Mouse (Mus musculus) CH12.LX (cell line): ENCODE results near the gene Nop2. TPM values are rescaled to one million over a fixed set of nuclear protein-coding genes. Genes with fewer than 3 reads are reported as not detected.
A peak's percentile ranks its signal among the peaks of the same experiment; 100 is the strongest.

Source experiments
- DNase-seq: peaks from one replicate; pipeline ENCODE4 v3.0.0-alpha.2; 2013; ENCODE audit errors: extremely low read depth
- H3K27ac ChIP-seq: 2 replicates; pipeline ENCODE4 v1.5.1; 2012; ENCODE audit warnings: low read depth, mild to moderate bottlenecking, control low read depth, moderate library complexity; ENCODE audit not compliant: insufficient read depth
- H3K27me3 ChIP-seq: replicated peaks from 2 replicates; pipeline ENCODE3; 2012; ENCODE audit warnings: inconsistent platforms
- H3K36me3 ChIP-seq, 2 experiments: replicated peaks in 1 of 2; 2 replicates each; pipeline versions ENCODE3 to v1.6.1; 2012; ENCODE audit warnings: inconsistent platforms in 1 of 2, low read length in 1 of 2, mild to moderate bottlenecking in 1 of 2, mixed read lengths in 1 of 2, moderate library complexity in 1 of 2; ENCODE audit not compliant: control insufficient read depth in 1 of 2, insufficient read depth in 1 of 2
- H3K4me1 ChIP-seq, 2 experiments: 2 replicates each; pipeline ENCODE4 v1.6.1; 2012; ENCODE audit warnings: inconsistent platforms in 1 of 2, moderate library complexity in 1 of 2; ENCODE audit not compliant: insufficient read depth in 2 of 2, control insufficient read depth in 1 of 2
- H3K4me2 ChIP-seq: 2 replicates; pipeline ENCODE4 v1.6.1; 2012; ENCODE audit warnings: low read depth, mild to moderate bottlenecking, control low read depth; ENCODE audit not compliant: poor library complexity, insufficient read depth, severe bottlenecking
- H3K4me3 ChIP-seq, 3 experiments: fragments of 150-350 bp in 1 of 3; sonication (generic) in 1 of 3; replicated peaks in 1 of 3; 2 replicates each; pipeline versions ENCODE3 to v1.5.1; 2011 to 2012; ENCODE audit warnings: low read depth in 2 of 3, low read length in 2 of 3, mild to moderate bottlenecking in 2 of 3, moderate library complexity in 2 of 3, control low read depth in 1 of 3, improper control_type of control experiment in 1 of 3, inconsistent platforms in 1 of 3, mixed read lengths in 1 of 3; ENCODE audit not compliant: poor library complexity in 1 of 3
- H3K79me2 ChIP-seq: replicated peaks from 2 replicates; pipeline ENCODE4 v1.6.1; 2012; ENCODE audit warnings: mild to moderate bottlenecking, moderate library complexity; ENCODE audit not compliant: control insufficient read depth, poor library complexity, insufficient read depth, severe bottlenecking; ENCODE audit errors: extremely low read depth
- H3K9ac ChIP-seq: 2 replicates; pipeline ENCODE4 v1.6.1; 2012; ENCODE audit warnings: low read depth, mild to moderate bottlenecking, control low read depth, moderate library complexity; ENCODE audit not compliant: insufficient read depth
- H3K9me3 ChIP-seq: replicated peaks from 2 replicates; pipeline ENCODE3; 2012; ENCODE audit warnings: low read length, inconsistent platforms, mixed read lengths
- CHD1 ChIP-seq: IDR thresholded peaks from 2 replicates; pipeline ENCODE4 v1.6.1; 2012; ENCODE audit warnings: low read depth, low read length, improper control_type of control experiment, inconsistent platforms
- CTCF ChIP-seq, 2 experiments: IDR thresholded peaks in 1 of 2; conservative IDR thresholded peaks in 1 of 2; 2 replicates each; pipeline ENCODE4 v1.5.1; 2011 to 2012; ENCODE audit warnings: low read depth in 2 of 2, low read length in 2 of 2, improper control_type of control experiment in 1 of 2, inconsistent platforms in 1 of 2, mild to moderate bottlenecking in 1 of 2, moderate library complexity in 1 of 2
- KAT2A ChIP-seq: IDR thresholded peaks from 2 replicates; pipeline ENCODE4 v1.6.1; 2012; ENCODE audit warnings: low read length, improper control_type of control experiment, inconsistent platforms; ENCODE audit not compliant: insufficient replicate concordance
- MAX ChIP-seq: IDR thresholded peaks from 2 replicates; pipeline ENCODE4 v1.6.1; 2011; ENCODE audit warnings: low read length, improper control_type of control experiment
- MXI1 ChIP-seq: IDR thresholded peaks from 2 replicates; pipeline ENCODE4 v1.6.1; 2011; ENCODE audit warnings: mild to moderate bottlenecking, low read depth, low read length, improper control_type of control experiment
- MYC ChIP-seq: IDR thresholded peaks from 2 replicates; pipeline ENCODE4 v1.6.1; 2011; ENCODE audit warnings: low read depth, mild to moderate bottlenecking, improper control_type of control experiment, low read length
- NRF1 ChIP-seq: IDR thresholded peaks from 2 replicates; pipeline ENCODE4 v1.6.1; 2014; ENCODE audit warnings: low read depth, mild to moderate bottlenecking, inconsistent platforms, low read length, improper control_type of control experiment, moderate library complexity
- POLR2A ChIP-seq: IDR thresholded peaks from 2 replicates; pipeline ENCODE4 v1.6.1; 2011; ENCODE audit warnings: low read depth, mild to moderate bottlenecking, improper control_type of control experiment, low read length
- POLR2AphosphoS2 ChIP-seq: IDR thresholded peaks from 2 replicates; pipeline ENCODE4 v1.6.1; 2011; ENCODE audit warnings: low read depth, low read length, improper control_type of control experiment
- RAD21 ChIP-seq: IDR thresholded peaks from 2 replicates; pipeline ENCODE4 v1.6.1; 2011; ENCODE audit warnings: low read depth, mild to moderate bottlenecking, low read length, improper control_type of control experiment, moderate library complexity
- SMC3 ChIP-seq: IDR thresholded peaks from 2 replicates; pipeline ENCODE4 v1.6.1; 2011; ENCODE audit warnings: low read depth, low read length, improper control_type of control experiment
- dilution Hi-C: fragments of 300-500 bp; cut with MboI; formaldehyde crosslinking; loops from 2 replicates; pipeline ENCODE4 v1.14.3; 2020; ENCODE audit warnings: low sequenced_read_pairs; ENCODE audit not compliant: extremely low pct_unique_long_range_greater_than_20kb, extremely low pct_ligation_motif_present
- in situ Hi-C: fragments of 300-500 bp; cut with MboI; formaldehyde crosslinking; loops from 3 replicates; pipeline ENCODE4 v1.14.3; 2019; ENCODE audit warnings: low sequenced_read_pairs, low pct_ligation_motif_present, low pct_unique_long_range_greater_than_20kb, mixed read lengths
- polyA plus RNA-seq: library from polyadenylated mRNA; unstranded; fragments of >175 nt; gene quantifications from 2 replicates; pipeline ENCODE4 v1.2.1, GENCODE M21; 2012; ENCODE audit warnings: low read depth; ENCODE audit not compliant: insufficient read length
- total RNA-seq, 2 experiments: library from RNA; depleted of rRNA; stranded (reverse); fragments of 300-350 nt in 1 of 2; fragments of >200 nt in 1 of 2; gene quantifications; 2 replicates each; pipeline ENCODE4 v1.2.3; 2012 to 2014

Nop2 gene
- total and polyA plus RNA-seq, 3 experiments: 128 to 175 (median 154) TPM

GRCm38 (mm10) chr6:125168086-125168485, 36.4 kb downstream of the Nop2 start:
- no peak overlapping the region for H3K4me3 ChIP-seq
- H3K9me3 ChIP-seq: no peaks in the 10 kb centered on the region
- peaks cover 8 to 20% of the 10 kb centered on the region in 2 experiments for H3K4me1 ChIP-seq
- in situ Hi-C loops (no loop called here), dilution Hi-C loops (no loop called here)
- DNase-seq: no peak
- no peak overlapping the region for H3K9ac ChIP-seq
- H3K4me2 ChIP-seq: no peak overlapping the region
- TF ChIP-seq SMC3: no peak
- peak; percentile 6; the same call in 1 of the 2 replicates for TF ChIP-seq POLR2A
- peaks cover 21% of the 10 kb centered on the region for H3K79me2 ChIP-seq
- no peak overlapping the region for H3K27ac ChIP-seq
- H3K27me3 ChIP-seq: no peaks in the 10 kb centered on the region
- H3K36me3 ChIP-seq: peaks cover 61 to 76% of the 10 kb centered on the region in 2 experiments

- TF ChIP-seq MYC (no peak), CTCF (conservative IDR thresholded peaks at IDR 0.05 in 1 of 2, IDR thresholded peaks at IDR 0.05 in 1 of 2; ENCODE audit: low read depth in 2 of 2, low read length in 2 of 2) (peak in 1 of 2 experiments; percentile 44; a peak in 2 of 4 replicates), SMC3 (peak; percentile 31), KAT2A (no peak), RAD21 (peak; percentile 25)
- Histone ChIP-seq H3K4me1 (peaks cover 8 to 17% of the 10 kb centered on the region in 2 experiments), H3K27ac (no peak overlapping the region), H3K27me3 (no peaks in the 10 kb centered on the region), H3K36me3 (peaks cover 75 to 81% of the 10 kb centered on the region in 2 experiments), H3K4me3 (no peak overlapping the region), H3K4me2 (no peak overlapping the region), H3K9me3 (no peaks in the 10 kb centered on the region), H3K79me2 (peaks cover 2% of the 10 kb centered on the region; the same call in 1 of the 2 replicates), H3K9ac (no peak overlapping the region)
- dilution Hi-C loops (no loop called here), in situ Hi-C loops (no loop called here)
- no peak for DNase-seq
Measured at GRCm38 (mm10) chr6:125170194-125170593, 38.5 kb downstream of the Nop2 start.

- no peaks in the 10 kb centered on the region for H3K9me3 ChIP-seq
- H3K4me1 ChIP-seq: peaks cover under 1 to 6% of the 10 kb centered on the region in 2 experiments; a peak in 3 of 4 replicates
- H3K36me3 ChIP-seq: peaks cover 93 to 98% of the 10 kb centered on the region in 2 experiments
- no peak overlapping the region for H3K9ac ChIP-seq
- in situ Hi-C loops (no loop called here), dilution Hi-C loops (no loop called here)
- H3K4me3 ChIP-seq: no peak overlapping the region
- H3K27ac ChIP-seq: no peak overlapping the region
- TF ChIP-seq CHD1: no peak
- no peak for TF ChIP-seq MAX
- no peak for TF ChIP-seq NRF1
- no peak for TF ChIP-seq POLR2AphosphoS2
- no peak for TF ChIP-seq POLR2A
- no peak for TF ChIP-seq MXI1
- no peak overlapping the region for H3K4me2 ChIP-seq
- no peaks in the 10 kb centered on the region for H3K79me2 ChIP-seq
- no peak for DNase-seq
- H3K27me3 ChIP-seq: no peaks in the 10 kb centered on the region
Measured at GRCm38 (mm10) chr6:125172474-125172873, 40.8 kb downstream of the Nop2 start.
